Mouse (Mus musculus) myocyte (in vitro differentiated cells): ENCODE results near the gene Fam189a1.

Source experiments
- E2F4 ChIP-seq: IDR thresholded peaks from one replicate; pipeline ENCODE4 v1.6.1; 2011; ENCODE audit warnings: mild to moderate bottlenecking, control low read depth, moderate library complexity; ENCODE audit not compliant: insufficient read depth
- MAX ChIP-seq: IDR thresholded peaks from one replicate; pipeline ENCODE4 v1.6.1; 2011; ENCODE audit warnings: low read depth, mild to moderate bottlenecking, control low read depth
- POLR2A ChIP-seq: IDR thresholded peaks from one replicate; pipeline ENCODE4 v1.6.1; 2011; ENCODE audit warnings: low read depth, mild to moderate bottlenecking, control low read depth, moderate library complexity; ENCODE audit not compliant: insufficient read length
- POLR2AphosphoS2 ChIP-seq: IDR thresholded peaks from one replicate; pipeline ENCODE4 v1.6.1; 2011; ENCODE audit warnings: low read depth, control low read depth; ENCODE audit not compliant: insufficient read length

GRCm38 (mm10) chr7:64846061-64846460 is 310.3 kb downstream of the Fam189a1 start:
- TF ChIP-seq POLR2A (no peak), E2F4 (no peak), MAX (no peak), POLR2AphosphoS2 (no peak)
